Mouse (Mus musculus) spleen, postnatal 0 days (tissue): Measurements from ENCODE around the gene Psg28. TPM values are rescaled to one million over a fixed set of nuclear protein-coding genes. Genes with fewer than 3 reads are reported as not detected.

ENCODE experiments used
- polyA plus RNA-seq: library from polyadenylated mRNA; unstranded; fragments of >200 nt; fragmentation: Nextera tagmentation; extraction: Ambion mirVana; gene quantifications from 2 replicates; pipeline ENCODE4 v1.2.1, GENCODE M21; 2015

The Psg28 gene
- not detected in 2 replicates for polyA plus RNA-seq

DNA sequence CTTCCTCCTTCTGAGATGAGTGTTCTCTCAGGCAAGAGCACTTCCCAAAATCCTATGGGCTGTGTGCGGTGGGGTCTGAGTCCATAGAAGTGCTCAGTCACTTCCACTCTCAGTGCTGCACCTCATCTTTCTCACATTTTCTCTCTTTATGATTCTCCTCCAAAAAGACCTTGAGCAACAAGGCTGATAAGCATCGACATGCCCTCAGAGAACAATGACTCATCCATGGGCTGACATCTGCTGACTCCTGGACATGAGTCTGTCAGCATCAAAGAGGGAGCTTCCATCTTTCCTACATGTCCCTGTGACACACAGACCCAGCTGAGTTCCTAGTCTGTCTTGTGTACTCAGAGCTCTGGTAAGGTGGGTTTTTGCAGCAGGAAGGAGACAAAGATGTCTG is at the start of gene Psg28:
Psg28 (minus strand) TSS at position 101 of the 400 bp plus-strand sequence.

Other genes with a start within 250 kb of the Psg28 start
- gene Mill1, start 186.7 kb downstream of the Psg28 start, polyA plus RNA-seq = not detected in 2 replicates
- gene Psg18, start 77.0 kb downstream of the Psg28 start, polyA plus RNA-seq = not detected in 2 replicates
- not detected in 2 replicates for gene Psg26, start 52.1 kb upstream of the Psg28 start, polyA plus RNA-seq
- not detected in 2 replicates for gene Psg25, start 100.2 kb upstream of the Psg28 start, polyA plus RNA-seq
- not detected in 2 replicates for gene Psg27, start 135.3 kb upstream of the Psg28 start, polyA plus RNA-seq
- gene Psg23, start 184.5 kb upstream of the Psg28 start, polyA plus RNA-seq = not detected in 2 replicates
- not detected in 2 replicates for gene Psg21, start 224.7 kb upstream of the Psg28 start, polyA plus RNA-seq